Comparison of ENCODE assay signal across 7 mouse cellular contexts in genomic region chr3:152261948-152262347, GRCm38 (mm10). TPM values are rescaled to one million over a fixed set of nuclear protein-coding genes. Genes with fewer than 3 reads are reported as not detected.
A peak's percentile ranks its signal among the peaks of the same experiment; 100 is the strongest.
DNase-seq lines count a peak whose midpoint lies in the region; ATAC-seq lines count a peak whose summit lies in the region.

No protein-coding gene starts in this region.

- 62% methylated on average over 8 of the region's 8 CpGs for WGBS in limb, embryonic 10.5 days

- H3K4me3 ChIP-seq in limb, embryonic 10.5 days, result no peak overlapping the region

- H3K27me3 ChIP-seq in limb, embryonic 10.5 days (ENCODE audit: low read depth, poor library complexity, severe bottlenecking), result peaks cover 44% of the 10 kb centered on the region

- H3K27ac ChIP-seq in limb, embryonic 10.5 days, result no peak overlapping the region

- H3K4me1 ChIP-seq in limb, embryonic 10.5 days, result peaks cover 24% of the 10 kb centered on the region

- no peaks in the 10 kb centered on the region for H3K9me3 ChIP-seq in limb, embryonic 10.5 days (replicated peaks)

- DNase-seq in heart, adult 9 months (ENCODE audit: low spot score in 2 of 2), result peak; percentile 56 to 66
- peak; percentile 33 for DNase-seq in kidney, adult 9 months
- peak; percentile 24 for DNase-seq in lung, postnatal 36 days
- DNase-seq in urinary bladder, adult 2 months (ENCODE audit: low spot score), result no peak
- no peak for DNase-seq in cerebellum, adult 9-11 months
- no peak for DNase-seq in limb, embryonic 10.5 days (ENCODE audit: low spot score)

- peak; percentile 57 for ATAC-seq in common myeloid progenitor, adult 5-6 weeks (replicated peaks; ENCODE audit: low read depth, poor library complexity, severe bottlenecking)

- no peaks in the 10 kb centered on the region for H3K36me3 ChIP-seq in limb, embryonic 10.5 days

RNA-seq across cellular contexts. Expression of gene Nexn, which starts 4.2 kb away (rescaled TPM):
- 0.64 TPM in 1 of 2 replicates, not detected in the other for total RNA-seq in common myeloid progenitor, adult 5-6 weeks (2017)
- polyA plus RNA-seq in urinary bladder, adult 2 months (2012; rRNA removed), result 12.7 and 38.4 TPM in 2 replicates
- 3.0 and 3.1 TPM in 2 replicates for polyA plus RNA-seq in limb, embryonic 10.5 days (2016; fragmentation: Nextera tagmentation; extraction: Ambion mirVana)

RNA-seq across cellular contexts. Expression of gene Fubp1, which starts 51.7 kb away (rescaled TPM):
- 244 and 251 TPM in 2 replicates for total RNA-seq in common myeloid progenitor, adult 5-6 weeks (2017)
- 57.6 and 74.3 TPM in 2 replicates for polyA plus RNA-seq in urinary bladder, adult 2 months (2012; rRNA removed)
- 412 and 467 TPM in 2 replicates for polyA plus RNA-seq in limb, embryonic 10.5 days (2016; fragmentation: Nextera tagmentation; extraction: Ambion mirVana)

RNA-seq across cellular contexts. Expression of gene Dnajb4, which starts 51.8 kb away (rescaled TPM):
- total RNA-seq in common myeloid progenitor, adult 5-6 weeks (2017), result 72.1 and 88.3 TPM in 2 replicates
- polyA plus RNA-seq in urinary bladder, adult 2 months (2012; rRNA removed), result 38.7 and 39.3 TPM in 2 replicates
- polyA plus RNA-seq in limb, embryonic 10.5 days (2016; fragmentation: Nextera tagmentation; extraction: Ambion mirVana), result 14.0 and 20.7 TPM in 2 replicates

Comparison
In these comparisons a context has a peak if more than half of its experiments do, and no peak if none do; other contexts are left out.
1. DNase-seq: peak in heart, adult 9 months (2 of 2), kidney, adult 9 months (single experiment) and lung, postnatal 36 days (single experiment); none in urinary bladder, adult 2 months (single experiment), cerebellum, adult 9-11 months (single experiment) and limb, embryonic 10.5 days (single experiment).